Mouse (Mus musculus) lung, adult 2 months (tissue): ENCODE data around the gene Gm9887. TPM values are rescaled to one million over a fixed set of nuclear protein-coding genes. Genes with fewer than 3 reads are reported as not detected.

Experiments
- DNase-seq: peaks from one replicate; pipeline ENCODE4 v3.0.0; 2022
- H3K4me1 ChIP-seq: fragments of 200-500 bp; 2 replicates; pipeline ENCODE4 v1.6.1; 2011; ENCODE audit warnings: low read length; ENCODE audit not compliant: control insufficient read depth, insufficient read depth
- H3K4me3 ChIP-seq: fragments of 200-500 bp; replicated peaks from 2 replicates; pipeline ENCODE3; 2011; ENCODE audit warnings: low read depth, mild to moderate bottlenecking, control low read depth, low read length; ENCODE audit errors: extremely low read depth
- CTCF ChIP-seq: fragments of 200-500 bp; IDR thresholded peaks from 2 replicates; pipeline ENCODE4 v1.5.1; 2011; ENCODE audit warnings: mild to moderate bottlenecking, low read length, control low read depth; ENCODE audit not compliant: insufficient read depth
- POLR2A ChIP-seq: fragments of 200-500 bp; IDR thresholded peaks from 2 replicates; pipeline ENCODE4 v1.6.1; 2011; ENCODE audit warnings: low read depth, mild to moderate bottlenecking, control low read depth, low read length, borderline replicate concordance; ENCODE audit errors: extremely low read depth
- WGBS: fragments of 180-500 bp; shearing (Covaris S2); methylation state at CpG from one replicate; pipeline ENCODE4 v1.1.7; 2018; 5-methylcytosine and 5-hydroxymethylcytosine counted together
- polyA plus RNA-seq: library from polyadenylated mRNA; depleted of rRNA; stranded (reverse); fragments of >200 nt; gene quantifications from 2 replicates; pipeline ENCODE4 v1.2.3, GENCODE M21; 2012; rRNA removed

Gm9887 gene
- 2.3 and 5.2 TPM in 2 replicates for polyA plus RNA-seq

- peaks cover 3% of the 10 kb centered on the region for H3K4me1 ChIP-seq
- 1% methylated on average over 119 of the region's 121 CpGs for WGBS
- H3K4me3 ChIP-seq = peak within 1 kb of the TSS; percentile 88
- peak; percentile 98 for DNase-seq
- no peak for TF ChIP-seq CTCF
- TF ChIP-seq POLR2A = peak; percentile 65
Measured at GRCm38 (mm10) chr12:69371854-69372671, at the start of gene Gm9887, which contains the start of gene Arf6. Gene Gm9887 (minus strand): TSS chr12:69372458. Gene Arf6 (plus strand): TSS chr12:69372150.

- Histone ChIP-seq H3K4me3 (no peak overlapping the region), H3K4me1 (peaks cover 8% of the 10 kb centered on the region; the same call in 1 of the 2 replicates)
- no peak for DNase-seq
- TF ChIP-seq POLR2A (no peak), CTCF (no peak)
- 37% methylated on average over 3 of the region's 3 CpGs for WGBS
Measured at GRCm38 (mm10) chr12:69420716-69421115, 48.5 kb upstream of the Gm9887 start.

GRCm38 (mm10) chr12:69419606-69420005 is 47.3 kb upstream of the Gm9887 start:
- TF ChIP-seq CTCF = no peak
- TF ChIP-seq POLR2A = no peak
- WGBS = 84% methylated on average over 4 of the region's 4 CpGs
- no peak overlapping the region for H3K4me3 ChIP-seq
- peaks cover 5% of the 10 kb centered on the region; the same call in 1 of the 2 replicates for H3K4me1 ChIP-seq
- no peak for DNase-seq

GRCm38 (mm10) chr12:69419017-69419605 is 46.9 kb upstream of the Gm9887 start:
- no peak for TF ChIP-seq POLR2A
- TF ChIP-seq CTCF = no peak
- H3K4me1 ChIP-seq = peaks cover 5% of the 10 kb centered on the region; the same call in 1 of the 2 replicates
- 44% methylated on average over 14 of the region's 14 CpGs for WGBS
- DNase-seq = no peak
- no peak overlapping the region for H3K4me3 ChIP-seq

GRCm38 (mm10) chr12:69418606-69419005 is 46.3 kb upstream of the Gm9887 start:
- Histone ChIP-seq H3K4me1 (peaks cover 5% of the 10 kb centered on the region; the same call in 1 of the 2 replicates), H3K4me3 (no peak overlapping the region)
- WGBS = 88% methylated on average over 13 of the region's 13 CpGs
- no peak for DNase-seq
- no peak for TF ChIP-seq POLR2A
- TF ChIP-seq CTCF = no peak

- WGBS = 45% methylated on average over 9 of the region's 9 CpGs
- Histone ChIP-seq H3K4me1 (peaks cover 5% of the 10 kb centered on the region), H3K4me3 (no peak overlapping the region)
- TF ChIP-seq POLR2A = no peak
- TF ChIP-seq CTCF = no peak
- DNase-seq = no peak
Measured at GRCm38 (mm10) chr12:69417701-69418291, 45.5 kb upstream of the Gm9887 start.

GRCm38 (mm10) chr12:69416793-69417192 is 44.5 kb upstream of the Gm9887 start:
- peaks cover 6% of the 10 kb centered on the region for H3K4me1 ChIP-seq
- 63% methylated on average over 7 of the region's 7 CpGs for WGBS
- H3K4me3 ChIP-seq = no peak overlapping the region
- DNase-seq = no peak
- no peak for TF ChIP-seq CTCF
- no peak for TF ChIP-seq POLR2A

- WGBS = 90% methylated on average over 4 of the region's 4 CpGs
- H3K4me3 ChIP-seq = no peak overlapping the region
- peaks cover 6% of the 10 kb centered on the region for H3K4me1 ChIP-seq
- no peak for DNase-seq
- TF ChIP-seq POLR2A = no peak
Measured at GRCm38 (mm10) chr12:69414826-69415572, 42.7 kb upstream of the Gm9887 start.

- H3K4me3 ChIP-seq = no peak overlapping the region
- no peak for DNase-seq
- TF ChIP-seq POLR2A = no peak
- no peak for TF ChIP-seq CTCF
- 27% methylated on average over 3 of the region's 3 CpGs for WGBS
- peaks cover 3% of the 10 kb centered on the region for H3K4me1 ChIP-seq
Measured at GRCm38 (mm10) chr12:69413303-69413702, 41.0 kb upstream of the Gm9887 start.
